Mouse (Mus musculus): ENCODE data around the gene Olfr525.

Olfr525 gene

DNA sequence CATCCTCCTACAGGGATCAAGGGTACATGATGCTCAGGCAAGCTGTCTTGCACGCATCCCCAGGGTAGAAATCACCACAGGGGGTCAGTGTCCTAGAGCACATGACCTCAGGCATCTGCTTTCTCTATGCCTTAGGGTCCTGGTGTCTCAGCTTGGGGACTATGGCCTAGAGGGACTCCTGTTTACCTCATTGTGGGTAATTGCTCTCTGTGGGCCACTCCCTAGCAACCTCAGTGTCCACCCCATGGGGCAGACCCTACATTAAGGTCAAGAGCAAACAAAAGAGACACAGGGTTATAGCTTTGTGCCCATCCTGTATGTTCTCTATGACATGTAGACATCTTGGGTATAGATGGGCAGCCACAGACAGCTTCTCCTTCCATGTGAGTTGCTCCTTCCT lies at the start of gene Olfr525:
Olfr525 (plus strand) TSS at position 301 of the 400 bp plus-strand sequence.
- CTCF ChIA-PET = no interaction called here

DNA sequence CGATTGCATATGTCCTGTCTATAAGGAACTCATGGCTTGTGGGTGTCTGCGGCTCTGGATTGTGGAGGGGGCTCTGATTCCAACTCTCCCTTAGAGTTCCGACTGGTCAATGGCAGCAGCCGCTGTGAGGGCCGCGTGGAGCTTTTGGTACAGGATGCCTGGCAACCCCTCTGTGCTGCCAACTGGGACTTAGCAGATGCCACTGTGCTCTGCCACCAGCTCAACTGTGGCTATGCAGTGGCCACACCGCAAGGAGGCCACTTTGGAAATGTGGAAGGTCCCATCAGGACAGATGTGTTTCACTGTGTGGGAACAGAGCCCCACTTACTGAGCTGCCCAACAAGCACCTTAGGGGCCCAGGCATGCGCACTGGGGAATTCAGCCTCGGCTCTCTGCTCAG lies 24.9 kb upstream of the Olfr525 start:
- CTCF ChIA-PET = no interaction called here

DNA sequence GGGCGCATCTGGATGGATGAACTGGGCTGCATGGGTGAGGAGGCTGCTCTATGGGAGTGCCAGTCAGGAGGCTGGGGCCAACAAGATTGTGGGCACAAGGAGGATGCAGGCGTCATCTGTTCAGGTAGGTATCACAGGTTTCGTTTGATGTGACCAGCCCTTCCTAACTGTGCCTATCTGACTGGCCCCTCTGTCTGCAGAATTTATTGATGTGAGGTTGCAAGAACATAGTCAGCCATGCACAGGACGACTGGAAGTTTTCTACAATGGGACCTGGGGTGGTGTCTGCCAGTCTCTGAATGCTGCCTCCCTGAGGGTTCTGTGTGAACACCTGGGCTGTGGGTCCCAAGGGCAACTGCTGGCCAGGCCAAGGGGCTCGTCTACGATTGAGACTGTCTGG lies 23.8 kb upstream of the Olfr525 start:
- CTCF ChIA-PET = no interaction called here

DNA sequence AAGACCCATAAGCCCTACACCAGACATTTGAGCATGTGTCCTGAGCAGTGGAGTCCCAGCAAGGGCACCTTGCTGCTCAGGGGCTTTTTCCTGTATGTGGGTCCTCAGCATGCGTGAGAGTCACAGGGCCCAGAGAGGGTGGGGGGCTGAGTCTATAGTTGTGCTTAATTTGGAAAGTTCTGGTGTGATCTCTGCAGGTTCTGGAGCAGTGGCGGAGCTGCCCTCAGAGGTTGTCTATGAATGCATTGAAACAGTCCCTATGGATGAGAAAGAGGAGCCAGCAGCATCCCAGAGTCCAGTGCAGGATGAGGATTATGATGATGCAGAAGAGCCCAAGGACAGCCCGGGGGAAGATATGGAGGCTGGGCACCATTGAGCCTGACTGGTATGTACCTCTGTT lies 21.2 kb upstream of the Olfr525 start:
- CTCF ChIA-PET = no interaction called here

DNA sequence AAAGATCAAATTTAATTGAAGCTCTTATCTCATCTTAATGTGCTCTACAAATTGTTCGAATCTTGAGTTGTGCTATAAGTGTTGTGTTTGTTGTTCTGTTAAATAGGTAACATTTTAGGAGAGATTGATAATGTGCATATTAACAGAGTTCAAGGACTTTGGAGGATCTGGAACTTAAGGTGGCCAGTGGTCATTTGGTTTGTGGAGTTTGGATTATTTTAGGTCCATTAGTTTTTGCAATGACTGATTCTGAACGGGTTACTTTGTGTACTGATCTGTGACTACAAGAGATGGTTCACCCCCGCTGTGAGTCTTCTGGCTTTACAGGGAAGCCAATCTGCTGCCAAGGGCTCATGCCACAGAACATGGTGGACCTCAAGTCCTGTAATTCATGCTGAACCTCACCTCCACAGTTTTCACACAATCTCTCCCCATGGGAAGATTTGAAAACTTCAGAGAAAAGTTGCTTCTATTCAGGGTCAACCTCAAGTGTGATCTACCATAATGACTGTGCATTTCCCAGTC lies 735 bp upstream of the Olfr525 start:
- CTCF ChIA-PET = no interaction called here

DNA sequence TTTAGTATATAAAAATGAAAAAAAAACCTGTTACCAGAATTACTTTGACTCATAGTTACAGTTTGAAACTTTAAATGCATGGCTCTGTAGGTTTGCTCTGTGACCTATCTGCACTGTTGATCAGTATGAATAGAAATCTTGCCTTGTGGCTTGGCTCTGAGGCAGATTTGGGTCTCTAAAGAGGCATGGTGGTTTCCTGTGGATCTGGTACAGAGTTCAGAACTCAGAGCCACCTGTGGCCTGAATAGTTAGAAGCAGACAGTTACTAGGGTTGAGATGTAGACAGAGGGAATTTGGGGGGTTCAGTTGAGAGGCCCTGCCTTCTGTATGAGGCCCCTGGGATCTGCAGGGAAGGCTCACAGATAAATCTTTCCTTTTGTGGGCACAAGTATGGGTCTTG lies 477 bp downstream of the Olfr525 start:
- CTCF ChIA-PET = no interaction called here

DNA sequence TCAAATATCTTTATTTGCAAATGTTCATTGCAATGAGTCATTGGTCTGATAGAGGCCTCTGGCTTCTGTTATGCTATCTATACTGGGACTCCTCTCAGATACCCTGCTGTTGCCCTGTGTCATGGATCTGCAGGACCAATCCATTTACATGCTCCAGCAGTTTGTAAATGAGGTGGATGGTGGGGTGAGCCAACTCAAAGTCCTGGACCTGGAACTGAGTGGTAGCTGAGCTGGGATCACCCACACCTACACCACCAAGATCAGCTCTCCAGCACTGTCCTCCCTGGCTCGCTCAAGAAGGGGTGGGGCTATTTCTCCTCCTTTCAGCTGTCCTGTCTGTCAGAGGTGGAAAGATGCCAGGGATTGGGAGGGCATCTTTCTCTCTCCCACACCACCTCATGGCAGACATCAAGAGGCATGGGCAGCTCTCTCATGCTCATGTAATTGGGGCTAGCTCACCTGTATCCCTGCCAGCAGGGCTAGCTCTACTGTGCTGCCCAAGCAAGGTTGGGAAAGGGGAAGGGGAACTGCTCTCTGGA lies 9.2 kb downstream of the Olfr525 start:
- CTCF ChIA-PET = no interaction called here

DNA sequence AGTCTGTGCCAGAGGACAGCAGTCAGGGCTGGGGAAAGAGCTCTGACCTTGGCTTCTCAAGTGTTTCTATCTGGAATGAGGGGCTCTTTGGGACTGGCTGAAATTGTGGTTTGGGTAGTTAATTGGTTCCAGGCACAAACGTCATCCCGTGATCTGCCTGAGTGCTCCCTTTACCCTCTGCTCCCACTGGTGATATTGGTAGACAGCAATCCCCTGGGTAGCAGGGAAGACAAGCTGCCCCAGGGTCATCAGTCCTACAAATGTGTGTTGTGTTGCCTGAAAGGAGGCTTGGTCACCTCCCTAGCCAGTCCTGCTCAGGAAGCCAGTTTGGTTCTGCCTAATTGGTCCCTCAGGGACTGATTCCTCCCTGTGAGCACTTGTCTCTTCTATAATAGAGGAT lies 13.1 kb downstream of the Olfr525 start, which contains the start of gene Olfr527:
Olfr527 (plus strand) TSS at position 301 of the 400 bp plus-strand sequence.
- CTCF ChIA-PET = no interaction called here

DNA sequence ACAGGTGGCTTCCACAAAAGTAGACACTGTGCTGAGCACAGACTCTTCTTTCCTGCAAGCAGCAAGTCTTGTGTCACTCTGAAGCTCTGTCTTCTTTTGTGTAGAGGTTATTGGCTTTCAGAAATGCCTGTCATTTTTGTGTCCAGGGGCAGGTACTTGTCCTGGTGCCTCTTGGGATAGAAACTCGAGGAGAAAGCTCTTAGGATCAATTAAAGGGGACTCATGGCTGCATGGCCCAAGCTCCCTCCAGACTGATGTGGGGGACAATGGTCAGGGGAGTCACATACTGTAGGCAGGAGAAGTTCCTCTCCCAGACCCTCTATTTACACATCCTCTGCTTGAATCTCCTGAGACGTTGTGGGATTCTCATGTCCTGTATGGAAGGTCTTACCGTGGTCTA lies 40.9 kb downstream of the Olfr525 start, which contains the start of gene Olfr60:
Olfr60 (minus strand) TSS at position 101 of the 400 bp plus-strand sequence.
- CTCF ChIA-PET = no interaction called here

DNA sequence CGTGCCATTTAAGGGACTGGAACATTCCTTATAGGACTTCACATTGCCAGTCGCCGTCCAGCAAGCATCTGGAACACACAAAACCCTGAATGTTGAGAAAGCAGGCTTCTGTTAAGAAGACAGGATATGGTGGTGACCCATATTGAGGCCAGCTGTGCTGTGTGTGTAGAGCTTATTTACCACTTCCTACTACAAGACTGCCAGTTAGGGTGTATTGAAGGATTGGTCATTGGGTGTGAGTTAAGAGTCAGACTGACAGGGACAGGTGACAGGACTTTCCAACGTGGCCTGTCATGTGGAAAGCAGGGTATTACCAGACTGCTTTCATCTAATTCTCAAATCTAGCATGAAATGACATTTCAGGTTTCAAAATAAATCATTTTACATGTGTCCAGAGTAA lies 53.6 kb downstream of the Olfr525 start:
- CTCF ChIA-PET = interaction anchor here (0.5 kb wide), 1 partner anchor 1462 kb away, joined by 3 read pairs; no protein-coding TSS in a partner anchor

DNA sequence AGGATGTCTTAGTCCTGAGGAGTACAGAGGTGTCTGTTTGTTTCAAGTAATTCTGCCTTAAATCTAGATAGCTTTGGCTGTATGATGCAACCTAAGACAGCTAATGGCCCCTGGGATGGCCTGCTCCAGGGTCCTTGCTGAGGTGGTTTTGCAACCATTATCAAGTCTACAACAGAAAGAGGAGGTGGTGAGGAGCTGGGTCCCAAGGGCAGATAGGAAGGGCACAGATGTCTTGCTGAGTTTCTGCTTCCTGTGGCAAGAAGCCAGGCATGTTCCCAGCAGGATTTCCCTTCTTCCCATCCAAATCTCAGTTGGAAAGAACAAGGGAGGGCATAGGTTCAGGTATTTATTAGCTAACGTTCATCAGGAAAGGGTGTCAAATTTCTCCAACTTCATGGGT lies 55.6 kb downstream of the Olfr525 start, which contains the start of gene Olfr530:
Olfr530 (minus strand) TSS at position 101 of the 400 bp plus-strand sequence.
- CTCF ChIA-PET = no interaction called here

DNA sequence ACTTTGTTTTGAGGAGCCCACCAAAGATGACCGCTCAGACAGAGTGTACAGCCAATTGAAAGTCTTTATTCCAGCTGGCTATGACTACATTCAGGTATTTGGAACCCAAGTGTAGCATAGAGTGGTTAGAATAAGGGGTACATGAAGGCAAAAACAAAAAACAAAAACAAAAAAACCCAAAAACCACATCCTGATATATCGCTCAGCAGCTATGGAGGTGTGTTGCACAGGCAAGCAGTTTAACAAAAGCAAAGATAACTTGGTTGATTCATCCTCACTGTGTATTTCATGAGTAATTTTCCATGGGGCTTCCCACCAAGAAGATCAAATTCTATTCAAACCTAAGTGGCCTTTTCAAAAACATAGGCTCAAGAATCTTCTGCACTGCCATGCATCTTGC lies 56.3 kb downstream of the Olfr525 start:
- CTCF ChIA-PET = no interaction called here

Data from spleen, embryonic (tissue).